Mouse (Mus musculus) urinary bladder, adult 2 months (tissue): ENCODE data around the gene Hipk3. TPM values are rescaled to one million over a fixed set of nuclear protein-coding genes. Genes with fewer than 3 reads are reported as not detected.

Source experiments
- polyA plus RNA-seq: library from polyadenylated mRNA; depleted of rRNA; stranded (reverse); fragments of >200 nt; gene quantifications from 2 replicates; pipeline ENCODE4 v1.2.3, GENCODE M21; 2012; rRNA removed

Gene Hipk3
- polyA plus RNA-seq, 1 experiment, result 33.0 TPM

Other genes starting within 250 kb of the Hipk3 start
- gene D430041D05Rik, start 83.4 kb downstream of the Hipk3 start, polyA plus RNA-seq, result 0.06 TPM in 2 replicates
- 28.6 and 36.1 TPM in 2 replicates for gene Cstf3, start 96.1 kb upstream of the Hipk3 start, polyA plus RNA-seq
- 11.4 and 13.8 TPM in 2 replicates for gene Tcp11l1, start 217.7 kb upstream of the Hipk3 start, polyA plus RNA-seq
- not detected in 2 replicates for gene Pin1rt1, start 221.9 kb upstream of the Hipk3 start, polyA plus RNA-seq
- 11.2 and 15.3 TPM in 2 replicates for gene Depdc7, start 248.4 kb upstream of the Hipk3 start, polyA plus RNA-seq